In genomic region chr1:60913305-60913704, GRCm38 (mm10) we compare ENCODE assay signal across 28 mouse cellular contexts. TPM values are rescaled to one million over a fixed set of nuclear protein-coding genes. Genes with fewer than 3 reads are reported as not detected.
"Had no signal": no experiment of that assay in that cellular context is flagged by ENCODE, and none has a peak within 500 bp of the region (broad histone marks: within the 10 kb centered on the region; RNA-seq: fewer than 3 reads in every experiment).

No protein-coding gene starts in this region.

- H3K4me1 ChIP-seq: kidney, embryonic 15.5 days; lung, embryonic 15.5 days; neural tube, embryonic 12.5 days; neural tube, embryonic 15.5 days; stomach, embryonic 15.5 days had no signal

- H3K9me3 ChIP-seq: kidney, embryonic 15.5 days; lung, embryonic 15.5 days; neural tube, embryonic 12.5 days; neural tube, embryonic 15.5 days; stomach, embryonic 15.5 days had no signal

- H3K4me3 ChIP-seq: kidney, embryonic 15.5 days; left cerebral cortex, adult 2 months; lung, embryonic 15.5 days; neural tube, embryonic 12.5 days; neural tube, embryonic 15.5 days; stomach, embryonic 15.5 days had no signal

- DNase-seq: kidney, postnatal 10 days; kidney, postnatal 36 days; layer of hippocampus, postnatal 36 days; lung, adult 18-20 months; lung, postnatal 10 days; lung, postnatal 36 days; midbrain, embryonic 14.5 days; right cerebral cortex, adult 18-20 months; right cerebral cortex, postnatal 14 days; right cerebral cortex, postnatal 4 days; spleen, adult 18-20 months; thymus, adult 18-20 months; thymus, postnatal 36 days had no signal

- H3K4me2 ChIP-seq: kidney, embryonic 15.5 days; liver, embryonic 11.5 days; lung, embryonic 15.5 days; midbrain, embryonic 11.5 days; neural tube, embryonic 12.5 days; neural tube, embryonic 15.5 days; stomach, embryonic 15.5 days had no signal

- H3K9ac ChIP-seq: kidney, embryonic 15.5 days; liver, embryonic 14.5 days; lung, embryonic 15.5 days; neural tube, embryonic 12.5 days; neural tube, embryonic 15.5 days; stomach, embryonic 15.5 days had no signal

- H3K27ac ChIP-seq: kidney, embryonic 15.5 days; left cerebral cortex, adult 2 months; liver, embryonic 14.5 days; lung, embryonic 15.5 days; neural tube, embryonic 12.5 days; neural tube, embryonic 15.5 days; stomach, embryonic 15.5 days had no signal

- H3K36me3 ChIP-seq: kidney, embryonic 15.5 days; lung, embryonic 15.5 days; neural tube, embryonic 12.5 days; neural tube, embryonic 15.5 days; stomach, embryonic 15.5 days had no signal

- H3K27me3 ChIP-seq: kidney, embryonic 15.5 days; lung, embryonic 15.5 days; neural tube, embryonic 12.5 days; neural tube, embryonic 15.5 days; stomach, embryonic 15.5 days had no signal

RNA-seq across cellular contexts. Expression of gene Ctla4, which starts 26.5 kb away (rescaled TPM):
- total RNA-seq: layer of hippocampus, adult 8-10 months; layer of hippocampus, postnatal 10 days; layer of hippocampus, postnatal 36 days; left cerebral cortex, adult 2 months; left cerebral cortex, postnatal 10 days; left cerebral cortex, postnatal 36 days; megakaryocyte-erythroid progenitor cell, adult 5-6 weeks; midbrain, postnatal 0 days had no signal
- polyA plus RNA-seq: kidney, embryonic 15.5 days; liver, embryonic 11.5 days; liver, embryonic 14.5 days; midbrain, embryonic 11.5 days; midbrain, embryonic 14.5 days; midbrain, postnatal 0 days; neural tube, embryonic 12.5 days; neural tube, embryonic 15.5 days; stomach, embryonic 15.5 days had no signal
